Mouse (Mus musculus): Measurements from ENCODE around the gene Recql5.

DNA sequence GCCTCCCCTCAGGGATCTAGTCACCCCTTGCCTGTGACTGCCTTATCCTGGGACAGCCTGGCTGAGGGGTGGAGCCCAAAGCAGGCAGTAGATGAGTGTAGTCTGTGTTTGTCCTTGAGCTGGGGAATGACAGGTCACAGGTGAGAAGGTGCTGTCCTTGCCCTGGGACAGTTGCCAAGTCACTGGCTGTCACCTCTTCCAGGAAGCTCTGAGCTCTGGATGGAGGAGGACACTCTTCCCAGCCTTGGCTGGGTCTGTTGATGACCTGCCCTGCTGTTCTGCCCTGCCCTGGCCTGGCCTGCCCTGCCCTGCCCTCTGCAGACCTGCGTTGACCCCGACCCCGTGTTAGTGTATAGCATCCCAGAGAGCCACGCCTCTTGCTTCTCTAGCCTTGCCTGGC, 60.8 kb downstream of the Recql5 start:
- no peak for TF ChIP-seq POLR2A (IDR thresholded peaks at IDR 0.05; ENCODE audit: borderline replicate concordance, extremely low read depth, insufficient read depth, insufficient read length, poor library complexity, severe bottlenecking)
- no peak for TF ChIP-seq CTCF (IDR thresholded peaks at IDR 0.05; ENCODE audit: borderline replicate concordance, extremely low read depth, insufficient read depth, insufficient read length)

Data from brain, embryonic 14.5 days (tissue).